Mouse (Mus musculus): ENCODE data around the gene Kcnk5.

DNA sequence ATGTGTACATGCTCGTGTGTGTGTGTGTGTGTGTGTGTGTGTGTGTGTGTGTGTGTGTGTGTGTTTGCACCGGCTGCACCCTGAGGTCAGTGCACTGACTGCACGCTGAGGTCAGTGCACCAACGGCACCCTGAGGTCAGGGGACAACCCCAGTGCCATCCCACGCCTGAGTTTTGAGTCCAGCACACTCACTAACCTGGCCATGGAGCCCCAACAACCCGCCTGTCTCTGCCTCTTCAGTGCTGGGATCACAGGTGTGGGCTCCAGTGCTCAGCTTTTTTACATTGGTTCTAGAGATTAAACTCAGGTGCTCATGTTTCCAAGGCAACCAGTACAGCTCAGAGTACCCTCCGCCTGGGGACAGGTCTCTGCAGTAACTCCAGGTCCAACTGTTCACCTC is 44.9 kb upstream of the Kcnk5 start:
- TF ChIP-seq POLR2A (IDR thresholded peaks at IDR 0.05; ENCODE audit: borderline replicate concordance, extremely low read depth, low read depth, low read length) (no peak), CTCF (IDR thresholded peaks at IDR 0.05; ENCODE audit: insufficient read depth, low read length) (no peak)
